9 mouse cellular contexts compared by ENCODE assay signal in the genomic region with DNA sequence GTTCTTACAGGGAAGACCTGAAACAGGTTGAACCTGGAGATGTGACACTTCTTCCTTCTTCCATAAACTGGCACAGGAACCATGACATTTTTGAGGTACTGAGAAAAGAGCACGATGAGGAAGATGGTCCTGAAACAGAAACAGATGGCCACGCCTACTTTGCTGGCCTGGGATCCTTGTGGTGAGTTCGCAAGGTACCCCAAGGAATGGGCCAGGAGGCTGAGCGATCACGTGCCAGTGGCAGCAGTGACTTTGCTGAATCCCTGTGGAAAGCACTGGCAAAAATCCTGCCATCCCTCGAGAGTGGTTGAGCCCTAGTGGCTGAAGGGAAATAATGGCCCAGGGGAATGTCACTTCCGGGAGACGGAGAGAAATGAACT. TPM values are rescaled to one million over a fixed set of nuclear protein-coding genes. Genes with fewer than 3 reads are reported as not detected.
A peak's percentile ranks its signal among the peaks of the same experiment; 100 is the strongest.
DNase-seq lines count a peak whose midpoint lies in the region; ATAC-seq and TF ChIP-seq lines count a peak whose summit lies in the region.
"Had no signal": no experiment of that assay in that cellular context is flagged by ENCODE, and none has a peak within 500 bp of the region (broad histone marks: within the 10 kb centered on the region; RNA-seq: fewer than 3 reads in every experiment).

No protein-coding gene starts in this region.

- ATAC-seq in kidney, embryonic 15.5 days (replicated peaks; ENCODE audit: low FRiP score): no peak
- ATAC-seq in embryonic facial prominence, embryonic 13.5 days (ENCODE audit: insufficient number of reproducible peaks, insufficient read depth, low FRiP score, low TSS enrichment, low read depth): no peak
- 0 out of 2 replicates have a peak, but pooled peaks have one; percentile 27 for ATAC-seq in midbrain, postnatal 0 days (ENCODE audit: low FRiP score)
- no peak for ATAC-seq in inflammation-experienced regulatory T-cells, adult 6 months

- peak overlapping the region; percentile 48 for H3K4me2 ChIP-seq in kidney, embryonic 15.5 days
- peak overlapping the region; percentile 41 for H3K4me2 ChIP-seq in embryonic facial prominence, embryonic 13.5 days
- peak overlapping the region; percentile 21; the same call in 1 of the 2 replicates for H3K4me2 ChIP-seq in midbrain, postnatal 0 days (ENCODE audit: low read depth, low read length, poor library complexity, severe bottlenecking)

- no peak overlapping the region for H3K4me3 ChIP-seq in kidney, embryonic 15.5 days (replicated peaks)
- no peak overlapping the region for H3K4me3 ChIP-seq in embryonic facial prominence, embryonic 13.5 days
- peak overlapping the region; percentile 39; the same call in 1 of the 2 replicates for H3K4me3 ChIP-seq in limb, embryonic 10.5 days
- H3K4me3 ChIP-seq in midbrain, postnatal 0 days (ENCODE audit: low read depth, low read length): no peak overlapping the region

- no peaks in the 10 kb centered on the region for H3K36me3 ChIP-seq in kidney, embryonic 15.5 days
- H3K36me3 ChIP-seq in embryonic facial prominence, embryonic 13.5 days: no peaks in the 10 kb centered on the region
- H3K36me3 ChIP-seq in limb, embryonic 10.5 days: no peaks in the 10 kb centered on the region
- H3K36me3 ChIP-seq in midbrain, postnatal 0 days (ENCODE audit: insufficient read depth, low read length): no peaks in the 10 kb centered on the region

- H3K27me3 ChIP-seq in kidney, embryonic 15.5 days: no peaks in the 10 kb centered on the region
- no peaks in the 10 kb centered on the region for H3K27me3 ChIP-seq in embryonic facial prominence, embryonic 13.5 days
- no peaks in the 10 kb centered on the region for H3K27me3 ChIP-seq in limb, embryonic 10.5 days (ENCODE audit: low read depth, poor library complexity, severe bottlenecking)
- H3K27me3 ChIP-seq in midbrain, postnatal 0 days (ENCODE audit: insufficient read depth, low read length): no peaks in the 10 kb centered on the region

- H3K9me3 ChIP-seq in kidney, embryonic 15.5 days (replicated peaks): no peaks in the 10 kb centered on the region
- no peaks in the 10 kb centered on the region for H3K9me3 ChIP-seq in embryonic facial prominence, embryonic 13.5 days
- H3K9me3 ChIP-seq in limb, embryonic 10.5 days (replicated peaks): no peaks in the 10 kb centered on the region
- no peaks in the 10 kb centered on the region for H3K9me3 ChIP-seq in midbrain, postnatal 0 days (ENCODE audit: low read length)

- no peak overlapping the region for H3K27ac ChIP-seq in kidney, embryonic 15.5 days
- no peak overlapping the region for H3K27ac ChIP-seq in embryonic facial prominence, embryonic 13.5 days
- no peak overlapping the region for H3K27ac ChIP-seq in limb, embryonic 10.5 days
- H3K27ac ChIP-seq in midbrain, postnatal 0 days (ENCODE audit: low read depth, low read length): no peak overlapping the region

- DNase-seq in kidney, postnatal 4 days: no peak
- DNase-seq in limb, embryonic 10.5 days (ENCODE audit: low spot score): no peak
- peak; percentile 10 for DNase-seq in midbrain, postnatal 0 days (ENCODE audit: low spot score)
- no peak for DNase-seq in Muller cell, postnatal 12 days (ENCODE audit: inconsistent ontology term)
- DNase-seq in thymus, postnatal 25 days: no peak

- WGBS in kidney, embryonic 15.5 days: 35% methylated on average over 8 of the region's 8 CpGs
- WGBS in embryonic facial prominence, embryonic 13.5 days: 35% methylated on average over 8 of the region's 8 CpGs
- 39% methylated on average over 8 of the region's 8 CpGs for WGBS in limb, embryonic 10.5 days
- WGBS in midbrain, postnatal 0 days: 43% methylated on average over 8 of the region's 8 CpGs

- no peak overlapping the region for H3K9ac ChIP-seq in kidney, embryonic 15.5 days
- no peak overlapping the region for H3K9ac ChIP-seq in embryonic facial prominence, embryonic 13.5 days
- no peak overlapping the region for H3K9ac ChIP-seq in midbrain, postnatal 0 days (replicated peaks; ENCODE audit: low read length, poor library complexity, severe bottlenecking)

- peaks cover 8% of the 10 kb centered on the region for H3K4me1 ChIP-seq in kidney, embryonic 15.5 days
- peaks cover 13% of the 10 kb centered on the region; the same call in 1 of the 2 replicates for H3K4me1 ChIP-seq in embryonic facial prominence, embryonic 13.5 days
- peaks cover 14% of the 10 kb centered on the region for H3K4me1 ChIP-seq in limb, embryonic 10.5 days
- no peaks in the 10 kb centered on the region for H3K4me1 ChIP-seq in midbrain, postnatal 0 days (ENCODE audit: insufficient read depth, low read length)

- 0 out of 2 replicates have a peak, but pooled peaks have one; percentile 18 for TF ChIP-seq CTCF in midbrain, postnatal 0 days (IDR thresholded peaks at IDR 0.05)

RNA-seq across cellular contexts. Expression of gene Slc23a4, which starts 32.4 kb away (rescaled TPM):
- 0.25 and 0.26 TPM in 2 replicates for polyA plus RNA-seq in kidney, embryonic 15.5 days (2015; fragmentation: Nextera tagmentation; extraction: Ambion mirVana)
- polyA plus RNA-seq in embryonic facial prominence, embryonic 13.5 days (2015; fragmentation: Nextera tagmentation; extraction: Ambion mirVana): 0.38 and 0.63 TPM in 2 replicates
- 0.18 and 0.45 TPM in 2 replicates for polyA plus RNA-seq in limb, embryonic 10.5 days (2016; fragmentation: Nextera tagmentation; extraction: Ambion mirVana)
- total RNA-seq in midbrain, postnatal 0 days (2014; rRNA removed): 1.1 and 1.2 TPM in 2 replicates
- polyA plus RNA-seq in midbrain, postnatal 0 days (2015; fragmentation: Nextera tagmentation; extraction: Ambion mirVana): 0.43 and 0.87 TPM in 2 replicates
- under 1 TPM in 1 of 3 experiments, not detected in 2; 0.59 TPM for polyA plus RNA-seq in inflammation-experienced regulatory T-cells, adult 6 months (2017; shearing (Covaris generic))

RNA-seq across cellular contexts. Expression of gene Stra8, which starts 35.9 kb away (rescaled TPM):
- not detected in 2 replicates for polyA plus RNA-seq in kidney, embryonic 15.5 days (2015; fragmentation: Nextera tagmentation; extraction: Ambion mirVana)
- polyA plus RNA-seq in embryonic facial prominence, embryonic 13.5 days (2015; fragmentation: Nextera tagmentation; extraction: Ambion mirVana): not detected in 2 replicates
- polyA plus RNA-seq in limb, embryonic 10.5 days (2016; fragmentation: Nextera tagmentation; extraction: Ambion mirVana): not detected in 2 replicates
- total RNA-seq in midbrain, postnatal 0 days (2014; rRNA removed): not detected in 2 replicates
- not detected in 2 replicates for polyA plus RNA-seq in midbrain, postnatal 0 days (2015; fragmentation: Nextera tagmentation; extraction: Ambion mirVana)
- not detected for polyA plus RNA-seq in inflammation-experienced regulatory T-cells, adult 6 months (2017; shearing (Covaris generic))
- total RNA-seq: left cerebral cortex, postnatal 36 days had no signal

RNA-seq across cellular contexts. Expression of gene Wdr91, which starts 45.2 kb away (rescaled TPM):
- 9.9 and 11.8 TPM in 2 replicates for polyA plus RNA-seq in kidney, embryonic 15.5 days (2015; fragmentation: Nextera tagmentation; extraction: Ambion mirVana)
- polyA plus RNA-seq in embryonic facial prominence, embryonic 13.5 days (2015; fragmentation: Nextera tagmentation; extraction: Ambion mirVana): 11.9 and 13.6 TPM in 2 replicates
- 9.6 and 13.0 TPM in 2 replicates for polyA plus RNA-seq in limb, embryonic 10.5 days (2016; fragmentation: Nextera tagmentation; extraction: Ambion mirVana)
- 46.2 and 52.6 TPM in 2 replicates for total RNA-seq in midbrain, postnatal 0 days (2014; rRNA removed)
- 17.7 and 19.1 TPM in 2 replicates for polyA plus RNA-seq in midbrain, postnatal 0 days (2015; fragmentation: Nextera tagmentation; extraction: Ambion mirVana)
- 10 to 100 TPM; 15.2 to 23.5 (median 19.1) TPM for polyA plus RNA-seq in inflammation-experienced regulatory T-cells, adult 6 months (2017; shearing (Covaris generic))
